Mouse (Mus musculus) ES-E14 (cell line): ENCODE results near the gene Srr.

ENCODE experiments used
- CHD2 ChIP-seq: IDR thresholded peaks from 2 replicates; pipeline ENCODE4 v1.6.1; 2014; ENCODE audit warnings: mild to moderate bottlenecking, low read depth, low read length, inconsistent platforms
- HCFC1 ChIP-seq: IDR thresholded peaks from 2 replicates; pipeline ENCODE4 v1.6.1; 2012; ENCODE audit warnings: low read length, inconsistent platforms, borderline replicate concordance; ENCODE audit not compliant: insufficient read depth
- MAFK ChIP-seq: IDR thresholded peaks from 2 replicates; pipeline ENCODE4 v1.6.1; 2014; ENCODE audit warnings: mild to moderate bottlenecking, low read depth, low read length, inconsistent platforms; ENCODE audit not compliant: insufficient read depth
- ZC3H11A ChIP-seq: IDR thresholded peaks from 2 replicates; pipeline ENCODE4 v1.6.1; 2012; ENCODE audit warnings: low read depth, mild to moderate bottlenecking, inconsistent platforms, low read length, borderline replicate concordance

DNA sequence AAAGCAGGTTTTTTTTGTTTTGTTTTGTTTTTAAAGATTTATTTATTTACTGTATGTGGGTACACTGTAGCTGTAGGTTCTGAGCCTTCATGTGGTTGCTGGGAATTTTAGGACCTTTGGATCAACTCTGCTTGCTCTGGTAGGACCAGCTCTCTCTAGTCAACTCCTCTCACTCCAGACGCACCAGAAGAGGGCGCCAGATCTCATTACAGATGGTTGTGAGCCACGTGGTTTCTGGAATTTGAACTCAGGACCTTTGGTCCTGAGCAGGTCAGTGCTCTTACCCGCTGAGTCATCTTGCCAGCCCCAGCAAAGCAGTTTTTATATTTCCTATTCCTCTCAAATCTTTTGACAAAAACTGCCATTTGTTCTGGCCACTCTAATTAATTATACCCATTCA is 1.6 kb downstream of the Srr start:
- no peak for TF ChIP-seq CHD2
- TF ChIP-seq HCFC1 = no peak
- no peak for TF ChIP-seq ZC3H11A
- TF ChIP-seq MAFK = no peak
